Mouse (Mus musculus) midbrain, embryonic 14.5 days (tissue): ENCODE data around the gene Shank1. TPM values are rescaled to one million over a fixed set of nuclear protein-coding genes. Genes with fewer than 3 reads are reported as not detected.

Experiments
- ATAC-seq: fragments of 200-750 bp; cut with Nextera tagmentation; 2 replicates; pipeline ENCODE4 v1.8.0; 2017; ENCODE audit warnings: moderate number of reproducible peaks, moderate library complexity; ENCODE audit not compliant: low FRiP score, low TSS enrichment
- DNase-seq: peaks from one replicate; pipeline ENCODE4 v3.0.0-alpha.2; 2015
- H3K27ac ChIP-seq: fragments of 300-500 bp; sonication (generic); replicated peaks from 2 replicates; pipeline ENCODE4 v1.5.1; 2014; ENCODE audit warnings: mild to moderate bottlenecking, low read depth, low read length, moderate library complexity
- H3K27me3 ChIP-seq: fragments of 300-500 bp; sonication (generic); 2 replicates; pipeline ENCODE4 v1.6.1; 2014; ENCODE audit warnings: low read length, control low read depth, mixed read lengths; ENCODE audit not compliant: control insufficient read depth, insufficient read depth
- H3K36me3 ChIP-seq: fragments of 300-500 bp; sonication (generic); 2 replicates; pipeline ENCODE4 v1.6.1; 2014; ENCODE audit warnings: low read length, control low read depth; ENCODE audit not compliant: control insufficient read depth, insufficient read depth
- H3K4me1 ChIP-seq: fragments of 300-500 bp; sonication (generic); 2 replicates; pipeline ENCODE4 v1.6.1; 2014; ENCODE audit warnings: mild to moderate bottlenecking, antibody characterized with exemption, low read length, control low read depth; ENCODE audit not compliant: control insufficient read depth, insufficient read depth
- H3K4me2 ChIP-seq: fragments of 300-500 bp; sonication (generic); 2 replicates; pipeline ENCODE4 v1.6.1; 2014; ENCODE audit warnings: mild to moderate bottlenecking, low read length, moderate library complexity
- H3K4me3 ChIP-seq: fragments of 300-500 bp; sonication (generic); replicated peaks from 2 replicates; pipeline ENCODE4 v1.5.1; 2014; ENCODE audit warnings: low read depth, low read length
- H3K9ac ChIP-seq: fragments of 300-500 bp; sonication (generic); replicated peaks from 2 replicates; pipeline ENCODE4 v1.6.1; 2014; ENCODE audit warnings: mild to moderate bottlenecking, low read length, moderate library complexity
- H3K9me3 ChIP-seq: fragments of 300-500 bp; sonication (generic); 2 replicates; pipeline ENCODE4 v1.6.1; 2016; ENCODE audit warnings: low read length, control low read depth, mixed read lengths; ENCODE audit not compliant: control insufficient read depth
- WGBS: fragments of 180-500 bp; shearing (Covaris S2); extraction: QIAGEN DNeasy Blood & Tissue Kit; methylation state at CpG from one replicate; pipeline ENCODE4 v1.1.7; 2014; 5-methylcytosine and 5-hydroxymethylcytosine counted together
- polyA plus RNA-seq: library from polyadenylated mRNA; unstranded; fragments of >200 nt; fragmentation: Nextera tagmentation; extraction: Ambion mirVana; gene quantifications from 2 replicates; pipeline ENCODE4 v1.2.1, GENCODE M21; 2014

Gene Shank1
- polyA plus RNA-seq = 35.1 and 37.8 TPM in 2 replicates

DNA sequence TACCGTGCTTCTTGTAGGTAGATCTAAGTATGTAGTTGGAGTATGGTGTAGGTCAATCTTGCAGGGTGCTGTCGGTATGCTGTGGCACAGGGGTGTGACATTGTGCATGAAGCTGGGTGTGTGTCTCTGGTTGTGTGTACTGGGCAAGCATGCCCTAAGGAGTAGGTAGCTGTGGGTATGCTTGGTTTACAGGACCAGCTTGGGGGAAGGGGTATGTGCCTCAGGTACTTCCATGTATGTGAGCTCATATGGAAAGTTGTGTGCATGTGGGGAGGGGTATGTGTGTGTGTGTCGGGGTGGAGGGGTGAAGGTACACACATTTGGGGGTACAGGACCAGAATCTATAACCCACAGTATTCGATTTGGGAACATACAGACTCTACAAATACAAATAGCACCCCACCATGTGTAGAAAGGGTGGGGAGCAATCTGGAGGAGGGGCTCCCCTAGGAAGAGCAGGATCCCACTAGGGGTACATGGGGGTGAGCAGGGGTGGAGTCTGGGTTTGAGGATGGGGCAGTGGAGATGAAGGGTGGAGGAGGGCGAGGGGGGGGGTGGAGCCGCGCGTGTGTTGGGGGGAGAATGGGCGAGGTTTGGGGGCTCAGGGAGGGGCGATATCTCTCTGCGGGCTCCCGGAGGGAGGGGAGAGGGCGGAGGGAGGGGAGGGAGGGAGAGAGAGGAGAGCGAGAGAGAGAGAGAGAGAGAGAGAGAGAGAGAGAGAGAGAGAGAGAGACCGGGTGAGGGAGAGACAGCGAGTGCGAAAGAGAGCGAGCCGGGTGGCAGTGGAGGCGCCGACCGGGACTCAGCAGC lies at the start of gene Shank1:
Gene Shank1, plus strand, starts transcription at position 779 of the 810 bp plus-strand sequence.
- peaks cover 13% of the 10 kb centered on the region for H3K4me1 ChIP-seq
- 15% methylated on average over 18 of the region's 22 CpGs for WGBS
- peak; percentile 74 for DNase-seq
- no peak for ATAC-seq
- H3K4me3 ChIP-seq = peak within 1 kb of the TSS; percentile 70
- H3K9ac ChIP-seq = peak within 1 kb of the TSS; percentile 85
- H3K9me3 ChIP-seq = no peaks in the 10 kb centered on the region
- peak within 1 kb of the TSS; percentile 91 for H3K4me2 ChIP-seq
- no peaks in the 10 kb centered on the region for H3K27me3 ChIP-seq
- peak within 1 kb of the TSS; percentile 81 for H3K27ac ChIP-seq
- H3K36me3 ChIP-seq = peaks cover 21% of the 10 kb centered on the region

DNA sequence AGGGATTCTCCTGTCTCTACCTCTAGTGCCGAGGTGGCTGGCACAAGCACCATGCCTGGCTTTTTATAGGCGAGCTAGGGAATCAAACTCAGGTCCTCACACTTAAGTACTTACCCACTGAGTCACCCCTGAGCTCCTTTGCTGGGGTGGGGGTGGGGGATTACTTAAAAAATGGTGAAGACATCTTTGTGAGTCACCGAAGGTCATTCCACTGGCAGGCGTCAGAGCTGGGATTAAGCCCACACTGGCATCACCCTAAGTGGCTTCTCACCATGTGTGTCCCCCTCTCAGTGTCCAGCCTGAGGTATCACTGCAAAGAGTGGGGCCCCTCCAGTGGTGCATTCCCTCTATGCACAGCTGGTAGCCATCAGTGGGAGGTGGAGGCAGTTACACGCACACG lies 49.6 kb upstream of the Shank1 start:
- no peak overlapping the region for H3K27ac ChIP-seq
- WGBS = 68% methylated on average over 6 of the region's 6 CpGs
- no peak overlapping the region for H3K4me2 ChIP-seq
- no peak overlapping the region for H3K4me3 ChIP-seq
- no peaks in the 10 kb centered on the region for H3K9me3 ChIP-seq
- no peak for DNase-seq
- no peaks in the 10 kb centered on the region for H3K27me3 ChIP-seq
- H3K36me3 ChIP-seq = no peaks in the 10 kb centered on the region
- no peak overlapping the region for H3K9ac ChIP-seq
- peaks cover 6% of the 10 kb centered on the region; the same call in 1 of the 2 replicates for H3K4me1 ChIP-seq
- no peak for ATAC-seq

DNA sequence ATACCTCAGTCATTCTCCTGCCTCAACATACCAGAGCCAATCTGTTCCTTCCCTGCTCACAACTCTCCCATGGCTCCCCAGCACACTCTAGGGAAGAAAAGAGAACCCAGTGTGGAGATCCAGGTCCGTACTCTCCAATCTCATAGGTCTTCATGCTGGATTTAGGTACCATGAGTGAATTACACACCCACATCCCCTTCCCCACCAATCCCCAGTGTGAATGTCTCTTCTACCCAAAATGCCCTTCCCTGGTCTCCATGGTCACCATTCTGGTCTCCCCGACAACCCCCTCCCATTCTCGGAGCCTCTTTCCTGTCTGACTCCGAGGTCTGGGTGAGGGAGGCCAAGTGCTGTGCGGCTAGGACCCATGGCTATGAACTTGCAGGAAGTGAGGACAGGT lies 48.9 kb upstream of the Shank1 start, which contains the start of gene Gm15517:
Gene Gm15517, plus strand, starts transcription at position 301 of the 400 bp plus-strand sequence.
- Histone ChIP-seq H3K4me3 (no peak within 1 kb of the TSS), H3K36me3 (no peaks in the 10 kb centered on the region), H3K4me2 (no peak within 1 kb of the TSS), H3K9ac (no peak within 1 kb of the TSS), H3K4me1 (peaks cover 6% of the 10 kb centered on the region; the same call in 1 of the 2 replicates), H3K27me3 (no peaks in the 10 kb centered on the region), H3K27ac (no peak within 1 kb of the TSS), H3K9me3 (no peaks in the 10 kb centered on the region)
- ATAC-seq = no peak
- DNase-seq = no peak
- 42% methylated on average over 5 of the region's 5 CpGs for WGBS

DNA sequence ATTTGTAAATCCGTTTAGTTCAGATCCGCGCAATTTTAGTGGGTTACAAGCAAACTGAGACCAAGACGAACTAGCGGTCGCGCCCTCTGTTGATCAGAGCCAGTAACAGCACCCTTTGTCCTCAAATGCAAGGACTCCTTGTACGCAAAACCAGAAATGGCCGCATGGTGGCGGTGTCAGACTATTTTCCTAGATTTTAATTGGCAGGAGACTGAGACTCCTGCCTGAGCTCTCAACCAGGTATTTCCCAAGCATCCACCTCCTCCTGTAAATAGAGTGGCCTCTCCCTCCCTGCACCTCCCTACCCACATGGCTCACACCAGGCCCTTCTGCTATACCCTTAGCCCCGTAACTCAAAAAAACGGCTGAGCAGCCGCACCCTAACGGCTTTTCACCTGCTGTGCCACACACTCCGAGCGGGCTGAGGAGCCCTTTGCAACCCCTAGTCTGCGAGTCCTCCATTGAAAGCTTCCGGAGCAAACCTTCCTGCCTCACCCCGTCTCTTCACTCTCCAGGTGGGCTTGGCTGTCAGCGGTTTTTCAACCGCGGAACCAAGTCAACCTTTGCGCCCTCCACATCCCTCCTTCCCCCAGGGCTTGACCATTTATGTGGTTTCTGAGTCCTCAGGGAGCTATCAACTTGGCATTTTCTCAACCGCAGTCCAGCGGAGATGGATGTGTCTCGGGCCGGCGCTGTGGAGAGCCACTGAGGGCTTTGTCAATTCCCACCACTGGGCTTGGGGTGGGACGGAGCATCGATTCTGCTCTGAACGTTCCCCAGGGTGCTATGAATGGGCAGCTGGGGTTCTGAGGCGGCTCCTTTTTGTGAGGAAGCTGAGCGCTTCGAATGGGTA lies 47.0 kb upstream of the Shank1 start:
- no peaks in the 10 kb centered on the region for H3K36me3 ChIP-seq
- peaks cover 6% of the 10 kb centered on the region; the same call in 1 of the 2 replicates for H3K4me1 ChIP-seq
- peak overlapping the region; percentile 47 for H3K9ac ChIP-seq
- peak overlapping the region; percentile 33 for H3K4me3 ChIP-seq
- H3K4me2 ChIP-seq = peak overlapping the region; percentile 64
- peak overlapping the region; percentile 37 for H3K27ac ChIP-seq
- H3K9me3 ChIP-seq = no peaks in the 10 kb centered on the region
- WGBS = 2% methylated on average over 34 of the region's 34 CpGs
- DNase-seq (peak; percentile 99), ATAC-seq (peak; percentile 83)
- H3K27me3 ChIP-seq = no peaks in the 10 kb centered on the region; the same call in 1 of the 2 replicates

DNA sequence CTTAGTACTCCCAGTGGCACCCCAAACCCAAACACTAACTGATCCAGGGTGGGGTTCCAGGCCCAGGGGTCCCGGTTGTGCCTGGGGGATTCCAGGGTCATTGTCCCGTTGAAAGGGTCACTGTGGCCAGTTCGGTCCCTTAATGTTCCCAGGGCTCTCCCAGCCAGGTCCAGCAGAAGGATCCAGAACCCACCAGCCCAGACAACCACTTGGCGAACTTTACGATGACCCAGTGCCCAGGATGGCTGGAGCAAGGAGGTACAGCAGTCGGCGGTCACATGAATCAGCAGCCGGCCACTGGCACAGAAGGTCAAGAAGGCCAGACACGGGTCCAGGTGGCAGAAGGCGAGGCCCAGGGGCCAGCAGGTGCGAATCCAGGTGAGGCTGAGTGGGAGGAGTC lies 41.9 kb upstream of the Shank1 start:
- ATAC-seq = no peak
- Histone ChIP-seq H3K27me3 (no peaks in the 10 kb centered on the region; the same call in 1 of the 2 replicates), H3K4me2 (no peak overlapping the region), H3K9me3 (no peaks in the 10 kb centered on the region), H3K4me1 (peaks cover 3% of the 10 kb centered on the region; the same call in 1 of the 2 replicates), H3K4me3 (no peak overlapping the region), H3K9ac (0 out of 2 replicates have a peak overlapping the region, but pooled peaks have one; percentile 4), H3K36me3 (no peaks in the 10 kb centered on the region), H3K27ac (no peak overlapping the region)
- DNase-seq = no peak
- WGBS = 83% methylated on average over 11 of the region's 11 CpGs

DNA sequence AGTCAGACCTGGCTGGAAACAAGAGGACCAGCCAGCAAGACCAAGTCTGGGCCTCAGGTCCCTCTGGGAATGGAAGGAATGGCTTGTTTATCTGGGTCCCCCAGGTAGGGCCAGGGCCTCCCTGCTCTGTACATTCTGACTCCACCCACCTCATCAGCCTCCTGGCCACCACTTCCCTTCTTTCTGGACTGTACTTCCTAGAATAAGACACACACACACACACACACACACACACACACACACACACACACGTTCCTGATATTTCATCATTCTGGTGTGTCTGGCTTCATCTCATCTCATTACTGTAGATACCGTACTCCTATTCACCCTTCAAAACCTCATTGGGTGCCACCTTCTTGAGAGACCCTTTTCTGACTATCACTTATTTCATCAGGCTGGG lies 40.7 kb upstream of the Shank1 start:
- no peaks in the 10 kb centered on the region for H3K36me3 ChIP-seq
- WGBS = 92% methylated on average over 2 of the region's 2 CpGs
- ATAC-seq = no peak

DNA sequence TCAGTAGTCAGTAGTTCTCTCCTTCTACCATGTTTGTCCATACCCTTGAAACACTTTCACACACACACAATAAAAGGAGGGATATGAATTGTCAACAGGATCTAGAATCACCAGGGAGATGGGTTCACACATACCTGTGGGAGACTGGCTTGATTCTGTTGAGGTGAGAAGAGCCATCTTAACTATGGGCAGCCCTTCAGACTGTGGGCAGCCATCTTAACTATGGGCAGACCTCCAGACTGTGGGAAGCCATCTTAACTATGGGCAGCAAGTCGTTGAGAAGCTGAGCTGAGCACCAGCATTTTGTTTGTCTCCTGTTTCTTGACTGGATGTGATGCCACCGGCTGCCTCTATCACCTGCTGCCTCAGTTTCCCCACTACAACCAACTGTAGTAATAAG lies 38.7 kb upstream of the Shank1 start:
- ATAC-seq = no peak
- H3K9ac ChIP-seq = no peak overlapping the region
- no peaks in the 10 kb centered on the region for H3K36me3 ChIP-seq
- H3K4me3 ChIP-seq = no peak overlapping the region
- no peaks in the 10 kb centered on the region for H3K9me3 ChIP-seq
- no peaks in the 10 kb centered on the region; the same call in 1 of the 2 replicates for H3K27me3 ChIP-seq
- no peak overlapping the region for H3K4me2 ChIP-seq
- peak; percentile 66 for DNase-seq
- no peaks in the 10 kb centered on the region for H3K4me1 ChIP-seq
- H3K27ac ChIP-seq = no peak overlapping the region
- WGBS = 68% methylated on average over 2 of the region's 2 CpGs

More for the DNA sequence above, 40.7 kb upstream of the Shank1 start:
- H3K4me3 ChIP-seq = no peak overlapping the region
- H3K27ac ChIP-seq = no peak overlapping the region
- H3K9ac ChIP-seq = no peak overlapping the region
- no peaks in the 10 kb centered on the region for H3K9me3 ChIP-seq
- no peaks in the 10 kb centered on the region for H3K4me1 ChIP-seq
- no peak for DNase-seq
- no peaks in the 10 kb centered on the region; the same call in 1 of the 2 replicates for H3K27me3 ChIP-seq
- H3K4me2 ChIP-seq = no peak overlapping the region

DNA sequence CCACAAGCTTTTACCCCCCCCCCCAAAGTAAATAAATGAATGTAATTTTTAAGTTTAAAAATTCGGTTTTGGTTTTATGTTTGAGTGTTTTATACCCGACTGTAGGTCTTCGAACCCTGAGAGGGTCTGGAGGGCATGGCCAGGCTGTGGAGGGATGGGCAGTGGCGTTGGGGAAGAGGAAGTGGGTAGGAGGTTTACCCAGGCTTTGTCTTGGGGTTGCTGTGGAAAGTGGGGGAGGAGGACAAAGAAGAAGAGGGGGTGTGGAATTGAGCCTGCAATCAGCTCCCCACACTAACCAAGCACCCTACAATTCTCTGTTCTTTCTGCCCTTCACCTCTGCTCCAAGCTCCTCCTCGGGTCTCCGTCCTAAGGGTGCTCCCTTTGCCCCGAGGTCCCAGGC lies 37.5 kb upstream of the Shank1 start:
- Histone ChIP-seq H3K27ac (no peak overlapping the region), H3K9ac (no peak overlapping the region), H3K4me1 (no peaks in the 10 kb centered on the region), H3K9me3 (no peaks in the 10 kb centered on the region), H3K4me3 (no peak overlapping the region), H3K36me3 (no peaks in the 10 kb centered on the region), H3K27me3 (no peaks in the 10 kb centered on the region), H3K4me2 (no peak overlapping the region)
- no peak for DNase-seq
- ATAC-seq = no peak
- WGBS = 93% methylated on average over 7 of the region's 7 CpGs
